Mouse (Mus musculus): ENCODE data around the gene Dscam.

GRCm38 (mm10) chr16:97096709-97097108 is 73.8 kb downstream of the Dscam start:
- TF ChIP-seq POLR2A (IDR thresholded peaks at IDR 0.05; ENCODE audit: insufficient read depth, low read length) (no peak), EP300 (IDR thresholded peaks at IDR 0.05; ENCODE audit: insufficient read depth, low read depth, low read length) (no peak)
